Mouse (Mus musculus): ENCODE measurements around the gene Fscn2. TPM values are rescaled to one million over a fixed set of nuclear protein-coding genes. Genes with fewer than 3 reads are reported as not detected.

The Fscn2 gene
- polyA plus RNA-seq, 1 experiment from 2014 or later: 1.4 TPM

DNA sequence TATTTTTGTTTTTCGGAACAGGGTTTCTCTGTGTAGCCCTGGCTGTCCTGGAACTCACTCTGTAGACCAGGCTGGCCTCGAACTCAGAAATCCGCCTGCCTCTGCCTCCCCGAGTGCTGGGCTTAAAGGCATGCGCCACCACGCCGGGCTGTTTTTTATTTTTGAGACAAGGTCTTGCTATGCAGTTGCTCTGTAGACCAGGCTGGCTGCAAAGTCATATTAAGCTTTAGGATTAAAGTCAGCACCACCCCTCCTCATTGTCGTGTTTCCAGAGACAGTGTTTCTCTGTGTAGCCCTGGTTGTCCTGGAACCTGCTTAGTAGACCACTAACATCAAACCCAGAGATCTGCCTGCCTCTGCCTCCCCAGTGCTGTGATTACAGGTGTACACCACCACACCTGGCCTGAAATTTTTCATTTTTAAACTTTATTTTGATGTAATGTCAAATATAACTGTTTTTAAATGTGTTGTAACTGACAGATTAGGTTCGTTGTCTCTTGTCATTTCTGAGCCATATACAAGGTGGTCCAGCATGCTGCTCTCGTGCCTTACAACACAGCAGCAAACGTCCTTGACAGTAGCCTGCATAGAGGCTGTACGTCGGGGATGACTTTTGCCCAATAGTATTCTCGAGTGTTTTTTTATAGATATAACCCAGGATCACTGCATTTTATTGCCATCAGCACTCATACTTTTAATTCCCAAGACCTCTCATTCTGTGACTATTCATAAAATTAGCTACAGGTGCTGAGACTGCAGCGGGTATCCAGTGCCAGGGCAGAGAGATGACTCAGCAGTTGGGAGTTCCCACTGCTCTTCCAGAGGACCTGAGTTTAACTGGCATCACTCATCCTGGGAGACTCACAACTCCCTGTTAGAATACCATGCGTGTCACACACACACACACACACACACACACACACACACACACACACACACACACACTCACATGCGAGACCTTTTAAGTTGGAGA, 6.7 kb upstream of the Fscn2 start:
- DNase-seq (ENCODE audit: low spot score, missing footprints) (peak; percentile 69), ATAC-seq (ENCODE audit: low FRiP score) (no peak)
- H3K36me3 ChIP-seq (ENCODE audit: control insufficient read depth, insufficient read depth, low read length): no peaks in the 10 kb centered on the region
- no peaks in the 10 kb centered on the region; the same call in 1 of the 2 replicates for H3K27me3 ChIP-seq (ENCODE audit: control insufficient read depth, insufficient read depth, low read length)
- no peak overlapping the region for H3K4me2 ChIP-seq
- no peak overlapping the region for H3K9ac ChIP-seq (ENCODE audit: low read length)
- no peak overlapping the region for H3K27ac ChIP-seq (ENCODE audit: low read depth, low read length)
- H3K9me3 ChIP-seq (ENCODE audit: control insufficient read depth, low read length): no peaks in the 10 kb centered on the region
- WGBS: 91% methylated on average over 17 of the region's 17 CpGs
- peaks cover 21% of the 10 kb centered on the region for H3K4me1 ChIP-seq (ENCODE audit: control insufficient read depth, insufficient read depth, low read length)
- no peak overlapping the region for H3K4me3 ChIP-seq (ENCODE audit: low read depth, low read length)

GRCm38 (mm10) chr11:120355277-120356039, 5.9 kb upstream of the Fscn2 start:
- 81% methylated on average over 5 of the region's 5 CpGs for WGBS
- no peak overlapping the region for H3K9ac ChIP-seq (ENCODE audit: low read length)
- no peaks in the 10 kb centered on the region; the same call in 1 of the 2 replicates for H3K27me3 ChIP-seq (ENCODE audit: control insufficient read depth, insufficient read depth, low read length)
- ATAC-seq (ENCODE audit: low FRiP score): no peak
- H3K27ac ChIP-seq (ENCODE audit: low read depth, low read length): no peak overlapping the region
- no peak overlapping the region for H3K4me3 ChIP-seq (ENCODE audit: low read depth, low read length)
- no peaks in the 10 kb centered on the region for H3K9me3 ChIP-seq (ENCODE audit: control insufficient read depth, low read length)
- DNase-seq (ENCODE audit: low spot score, missing footprints): peak; percentile 23
- no peaks in the 10 kb centered on the region for H3K36me3 ChIP-seq (ENCODE audit: control insufficient read depth, insufficient read depth, low read length)
- H3K4me2 ChIP-seq: no peak overlapping the region
- H3K4me1 ChIP-seq (ENCODE audit: control insufficient read depth, insufficient read depth, low read length): peaks cover 20% of the 10 kb centered on the region

- ATAC-seq (ENCODE audit: low FRiP score) (no peak), DNase-seq (ENCODE audit: low spot score, missing footprints) (no peak)
- WGBS: 88% methylated on average over 15 of the region's 15 CpGs
- H3K27me3 ChIP-seq (ENCODE audit: control insufficient read depth, insufficient read depth, low read length): no peaks in the 10 kb centered on the region; the same call in 1 of the 2 replicates
- no peaks in the 10 kb centered on the region for H3K9me3 ChIP-seq (ENCODE audit: control insufficient read depth, low read length)
- H3K4me1 ChIP-seq (ENCODE audit: control insufficient read depth, insufficient read depth, low read length): peaks cover 11% of the 10 kb centered on the region
- H3K9ac ChIP-seq (ENCODE audit: low read length): no peak overlapping the region
- H3K27ac ChIP-seq (ENCODE audit: low read depth, low read length): no peak overlapping the region
- H3K4me2 ChIP-seq: no peak overlapping the region
- no peak overlapping the region for H3K4me3 ChIP-seq (ENCODE audit: low read depth, low read length)
- H3K36me3 ChIP-seq (ENCODE audit: control insufficient read depth, insufficient read depth, low read length): no peaks in the 10 kb centered on the region
These were observed 5.0 kb upstream of the Fscn2 start for GRCm38 (mm10) chr11:120356319-120356840.

GRCm38 (mm10) chr11:120356900-120357299, 4.4 kb upstream of the Fscn2 start:
- WGBS: 86% methylated on average over 4 of the region's 4 CpGs
- H3K27ac ChIP-seq (ENCODE audit: low read depth, low read length): no peak overlapping the region
- no peaks in the 10 kb centered on the region; the same call in 1 of the 2 replicates for H3K27me3 ChIP-seq (ENCODE audit: control insufficient read depth, insufficient read depth, low read length)
- no peak overlapping the region for H3K4me3 ChIP-seq (ENCODE audit: low read depth, low read length)
- H3K4me2 ChIP-seq: no peak overlapping the region
- H3K9ac ChIP-seq (ENCODE audit: low read length): no peak overlapping the region
- ATAC-seq (ENCODE audit: low FRiP score): no peak
- no peaks in the 10 kb centered on the region for H3K9me3 ChIP-seq (ENCODE audit: control insufficient read depth, low read length)
- DNase-seq (ENCODE audit: low spot score, missing footprints): peak; percentile 79
- no peaks in the 10 kb centered on the region for H3K36me3 ChIP-seq (ENCODE audit: control insufficient read depth, insufficient read depth, low read length)
- peaks cover 11% of the 10 kb centered on the region for H3K4me1 ChIP-seq (ENCODE audit: control insufficient read depth, insufficient read depth, low read length)

DNA sequence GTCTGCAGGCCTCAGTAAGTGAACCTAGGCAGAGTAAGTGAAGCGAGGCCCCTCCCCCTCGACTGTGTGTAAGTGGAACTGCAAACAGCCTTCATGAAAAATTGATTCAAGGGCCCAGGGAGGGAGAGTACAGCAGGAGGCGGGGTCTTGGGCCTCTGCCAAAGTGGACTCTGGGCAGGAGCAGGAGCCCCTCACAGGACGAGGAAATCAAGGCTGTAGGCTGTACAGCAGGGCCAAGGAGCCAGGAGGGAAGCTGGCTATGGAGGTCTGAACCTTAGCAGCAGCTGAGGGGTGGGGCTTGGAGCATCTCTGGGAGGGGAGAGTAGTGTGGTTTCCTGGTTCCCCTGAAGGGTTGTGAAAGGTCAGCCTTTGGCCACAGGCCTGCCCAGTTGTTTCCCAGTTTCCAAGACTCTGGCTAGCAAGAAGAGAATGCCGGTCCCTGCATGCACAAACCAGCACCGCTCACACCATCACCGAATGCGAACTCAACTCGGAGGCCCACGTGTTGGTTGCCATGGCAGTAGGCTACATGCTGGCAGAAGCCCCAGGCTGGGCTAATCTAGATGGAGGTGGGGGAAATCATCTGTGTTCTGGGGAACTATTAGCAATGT, 3.4 kb upstream of the Fscn2 start:
- H3K27me3 ChIP-seq (ENCODE audit: control insufficient read depth, insufficient read depth, low read length): no peaks in the 10 kb centered on the region; the same call in 1 of the 2 replicates
- ATAC-seq (ENCODE audit: low FRiP score): peak; percentile 65

GRCm38 (mm10) chr11:120359391-120359790, 1.9 kb upstream of the Fscn2 start:
- no peak overlapping the region for H3K4me3 ChIP-seq (ENCODE audit: low read depth, low read length)
- WGBS: 80% methylated on average over 6 of the region's 6 CpGs
- H3K36me3 ChIP-seq (ENCODE audit: control insufficient read depth, insufficient read depth, low read length): no peaks in the 10 kb centered on the region
- no peaks in the 10 kb centered on the region for H3K27me3 ChIP-seq (ENCODE audit: control insufficient read depth, insufficient read depth, low read length)
- DNase-seq (ENCODE audit: low spot score, missing footprints) (peak; percentile 66), ATAC-seq (ENCODE audit: low FRiP score) (no peak)
- H3K27ac ChIP-seq (ENCODE audit: low read depth, low read length): no peak overlapping the region
- no peak overlapping the region for H3K4me2 ChIP-seq
- H3K4me1 ChIP-seq (ENCODE audit: control insufficient read depth, insufficient read depth, low read length): peaks cover 11% of the 10 kb centered on the region
- H3K9me3 ChIP-seq (ENCODE audit: control insufficient read depth, low read length): no peaks in the 10 kb centered on the region
- no peak overlapping the region for H3K9ac ChIP-seq (ENCODE audit: low read length)

More for the DNA sequence above, 3.4 kb upstream of the Fscn2 start:
- Histone ChIP-seq H3K4me2 (peak overlapping the region; percentile 15; the same call in 1 of the 2 replicates), H3K9ac (ENCODE audit: low read length) (peak overlapping the region; percentile 49), H3K9me3 (ENCODE audit: control insufficient read depth, low read length) (no peaks in the 10 kb centered on the region), H3K4me3 (ENCODE audit: low read depth, low read length) (no peak overlapping the region), H3K27ac (ENCODE audit: low read depth, low read length) (peak overlapping the region; percentile 61), H3K36me3 (ENCODE audit: control insufficient read depth, insufficient read depth, low read length) (no peaks in the 10 kb centered on the region), H3K4me1 (ENCODE audit: control insufficient read depth, insufficient read depth, low read length) (peaks cover 11% of the 10 kb centered on the region)
- 25% methylated on average over 10 of the region's 10 CpGs for WGBS
- DNase-seq (ENCODE audit: low spot score, missing footprints): peak; percentile 91

DNA sequence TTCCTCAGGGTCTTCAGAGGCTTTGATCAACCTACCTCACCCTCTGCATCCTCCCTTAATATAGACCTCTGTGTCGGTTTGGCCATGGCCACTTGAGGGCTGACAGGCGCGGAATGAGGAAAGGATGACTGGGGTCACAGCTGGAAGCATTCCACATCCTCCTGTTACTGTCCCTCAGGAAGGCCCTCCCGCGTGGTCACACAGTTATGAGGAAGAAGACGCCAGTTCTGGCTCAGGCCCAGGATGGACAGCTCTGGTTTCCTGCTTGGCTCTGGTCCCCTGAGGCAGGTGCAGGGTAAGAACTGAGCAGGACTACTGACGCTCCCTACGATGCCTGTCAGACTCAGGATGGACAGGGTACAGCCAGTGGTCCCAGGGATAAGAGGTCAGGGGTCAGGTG, 1.3 kb upstream of the Fscn2 start:
- 61% methylated on average over 8 of the region's 8 CpGs for WGBS
- DNase-seq (ENCODE audit: low spot score, missing footprints) (peak; percentile 72), ATAC-seq (ENCODE audit: low FRiP score) (no peak)
- no peak overlapping the region for H3K4me3 ChIP-seq (ENCODE audit: low read depth, low read length)
- no peaks in the 10 kb centered on the region for H3K36me3 ChIP-seq (ENCODE audit: control insufficient read depth, insufficient read depth, low read length)
- H3K4me1 ChIP-seq (ENCODE audit: control insufficient read depth, insufficient read depth, low read length): peaks cover 11% of the 10 kb centered on the region
- no peak overlapping the region for H3K4me2 ChIP-seq
- no peaks in the 10 kb centered on the region for H3K27me3 ChIP-seq (ENCODE audit: control insufficient read depth, insufficient read depth, low read length)
- H3K27ac ChIP-seq (ENCODE audit: low read depth, low read length): no peak overlapping the region
- no peak overlapping the region for H3K9ac ChIP-seq (ENCODE audit: low read length)
- no peaks in the 10 kb centered on the region for H3K9me3 ChIP-seq (ENCODE audit: control insufficient read depth, low read length)

GRCm38 (mm10) chr11:120360755-120361154, 579 bp upstream of the Fscn2 start:
- no peak overlapping the region for H3K4me2 ChIP-seq
- H3K4me1 ChIP-seq (ENCODE audit: control insufficient read depth, insufficient read depth, low read length): peaks cover 11% of the 10 kb centered on the region
- no peak for ATAC-seq (ENCODE audit: low FRiP score)
- H3K9ac ChIP-seq (ENCODE audit: low read length): no peak overlapping the region
- no peak overlapping the region for H3K4me3 ChIP-seq (ENCODE audit: low read depth, low read length)
- 75% methylated on average over 5 of the region's 5 CpGs for WGBS
- DNase-seq (ENCODE audit: low spot score, missing footprints): no peak
- H3K36me3 ChIP-seq (ENCODE audit: control insufficient read depth, insufficient read depth, low read length): no peaks in the 10 kb centered on the region
- no peaks in the 10 kb centered on the region for H3K27me3 ChIP-seq (ENCODE audit: control insufficient read depth, insufficient read depth, low read length)
- H3K27ac ChIP-seq (ENCODE audit: low read depth, low read length): no peak overlapping the region
- no peaks in the 10 kb centered on the region for H3K9me3 ChIP-seq (ENCODE audit: control insufficient read depth, low read length)

Measured in midbrain, embryonic 11.5 days (tissue).